Mouse (Mus musculus) urinary bladder, postnatal 25 days (tissue): ENCODE results near the gene Pcolce2.

Experiments used
- DNase-seq: peaks from one replicate; pipeline ENCODE4 v3.0.0; 2022; ENCODE audit warnings: low spot score

Gene Pcolce2

DNA sequence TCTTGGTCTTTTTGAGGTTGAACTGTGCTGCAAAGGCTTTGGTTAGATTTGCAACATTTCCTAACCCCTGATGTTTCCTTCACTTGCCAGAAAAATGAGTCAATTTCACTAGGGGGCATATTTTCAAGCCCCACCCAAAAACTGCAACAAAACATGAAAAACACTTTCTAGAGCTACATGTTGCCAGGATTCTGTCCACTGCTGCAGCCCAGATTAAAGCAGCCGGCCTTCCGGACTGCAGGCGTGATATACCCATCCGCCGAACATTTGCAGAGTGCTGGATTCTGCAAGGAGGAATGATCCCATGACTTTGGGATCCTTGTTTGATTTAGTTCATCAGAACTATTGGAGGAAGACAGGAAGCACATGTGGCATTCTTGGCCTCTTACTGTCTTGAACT lies 17.0 kb downstream of the Pcolce2 start:
- no peak for DNase-seq

DNA sequence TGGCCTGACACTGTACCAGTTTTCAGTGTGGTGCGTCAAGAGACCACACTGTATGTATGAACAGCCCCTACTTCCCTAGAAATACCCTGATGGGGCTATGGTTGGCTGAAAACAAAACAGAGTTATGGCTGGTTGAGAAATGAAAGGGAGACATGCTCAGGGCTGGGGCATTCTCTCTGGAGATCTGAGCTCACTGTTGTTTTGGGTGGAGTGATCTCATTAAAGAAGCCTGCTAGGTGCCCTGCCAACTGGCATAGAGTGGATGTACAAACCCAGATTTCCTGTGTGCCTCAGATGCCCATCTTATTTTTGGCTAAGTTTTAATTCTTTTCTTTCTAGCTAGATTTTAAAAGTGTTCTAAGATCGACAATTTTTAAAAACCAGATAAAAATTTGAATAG lies 20.5 kb downstream of the Pcolce2 start:
- no peak for DNase-seq

DNA sequence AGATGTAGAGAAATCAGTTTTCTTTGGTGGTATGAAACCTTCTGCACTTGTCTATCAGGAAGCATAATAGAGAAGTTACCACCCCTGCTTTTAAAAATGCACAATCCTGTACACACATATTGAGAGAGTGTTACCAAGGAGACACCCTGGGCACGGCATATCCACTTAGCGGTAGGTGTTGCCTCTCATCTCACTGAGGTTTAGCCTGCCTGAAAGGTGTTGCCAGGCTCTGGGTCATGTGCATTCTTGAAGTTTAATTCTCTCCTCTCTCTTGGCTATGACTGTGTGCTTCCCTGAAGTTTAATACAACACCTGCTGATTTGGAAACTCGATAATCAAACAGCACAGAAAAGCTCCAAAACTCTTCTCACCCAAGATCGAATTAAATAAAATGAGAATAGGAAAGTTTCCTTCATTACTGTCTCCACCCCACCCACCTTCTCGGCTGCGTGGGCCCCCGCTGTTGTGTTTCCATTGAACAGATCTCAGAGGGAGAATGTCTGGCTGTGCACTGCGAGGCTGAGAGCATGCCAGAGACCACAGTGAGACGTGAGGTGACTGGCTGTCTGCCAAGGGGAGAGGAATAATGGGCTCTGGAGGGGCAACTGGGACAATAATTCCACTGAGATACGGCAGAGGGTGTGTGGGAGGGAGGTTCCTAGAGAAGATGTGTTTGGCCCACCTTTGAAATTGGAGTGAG lies 27.0 kb downstream of the Pcolce2 start:
- no peak for DNase-seq

DNA sequence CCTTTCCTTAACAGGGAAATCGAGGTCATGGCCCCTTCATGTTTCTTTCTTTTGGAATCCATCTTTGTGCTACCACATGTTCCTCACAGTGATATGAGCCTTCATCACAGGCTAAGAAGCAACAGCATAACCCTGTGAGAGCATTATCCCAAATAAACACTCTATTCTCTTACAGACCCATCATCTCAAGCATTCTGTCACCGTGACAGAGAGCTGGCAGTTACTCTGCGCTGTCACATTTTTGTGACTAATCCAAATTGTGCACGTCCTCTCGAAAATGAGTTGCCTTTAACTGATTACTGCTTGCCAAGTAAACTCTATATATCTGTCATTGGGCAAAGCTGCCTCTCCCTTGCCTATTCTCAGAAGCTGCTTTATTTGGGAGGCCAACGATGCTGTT lies 28.4 kb downstream of the Pcolce2 start:
- no peak for DNase-seq

DNA sequence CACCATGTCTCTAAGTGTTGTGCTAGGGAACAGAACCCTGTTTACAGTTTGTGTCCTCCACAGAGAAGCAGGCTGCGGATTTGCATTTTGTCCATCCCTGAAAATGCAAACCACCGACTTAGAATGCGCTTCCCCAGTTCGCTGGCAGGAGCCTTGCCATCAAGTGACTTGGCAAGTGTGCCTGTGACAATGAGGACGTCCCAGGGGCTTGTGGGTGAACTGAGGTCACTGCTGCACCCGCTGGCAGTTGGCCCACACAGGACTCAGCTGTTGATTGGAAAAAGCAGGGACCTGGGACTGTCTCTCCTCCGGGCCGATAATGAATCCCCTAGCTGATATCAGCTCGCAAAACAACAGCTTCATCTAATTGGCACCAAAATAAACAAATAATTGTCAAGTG lies 30.4 kb downstream of the Pcolce2 start:
- DNase-seq, result no peak

DNA sequence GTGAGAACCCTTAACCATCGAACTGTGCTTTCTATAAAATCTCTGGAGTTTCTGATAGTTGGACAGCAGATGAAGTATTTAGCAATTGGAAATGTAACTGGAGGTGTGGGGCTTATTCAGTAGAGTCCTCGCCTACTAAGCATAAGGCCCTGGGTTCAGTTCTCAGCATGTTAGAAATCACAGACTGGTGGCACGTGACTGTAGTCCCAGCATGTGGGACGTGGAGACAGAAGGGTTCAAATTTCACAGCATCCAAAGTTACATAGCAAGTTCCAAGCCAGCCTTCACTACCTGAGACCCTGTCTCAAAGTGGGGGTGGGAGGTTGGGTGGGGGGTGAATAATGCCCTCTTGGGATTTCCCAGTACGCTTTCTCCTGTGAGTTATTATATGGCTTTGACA lies 30.9 kb downstream of the Pcolce2 start:
- no peak for DNase-seq

DNA sequence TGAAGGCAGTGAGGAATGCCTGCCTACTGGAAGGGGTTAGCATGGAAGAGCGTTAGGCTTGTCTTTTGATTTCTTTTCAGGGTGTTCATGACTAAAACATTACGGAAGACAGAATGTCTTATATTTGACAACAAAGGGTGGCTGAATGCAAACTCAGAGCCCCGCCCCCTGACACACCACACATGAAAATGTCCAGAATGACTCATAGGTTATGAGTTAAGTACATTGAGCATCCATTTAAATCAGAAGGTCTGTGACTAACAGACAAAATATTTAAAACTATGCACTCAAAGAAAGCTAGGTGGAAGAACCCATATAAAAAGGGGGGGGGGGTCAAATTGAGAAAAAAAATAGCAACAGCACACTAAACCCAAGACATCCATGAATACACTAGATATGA lies 34.9 kb downstream of the Pcolce2 start:
- DNase-seq, result no peak

DNA sequence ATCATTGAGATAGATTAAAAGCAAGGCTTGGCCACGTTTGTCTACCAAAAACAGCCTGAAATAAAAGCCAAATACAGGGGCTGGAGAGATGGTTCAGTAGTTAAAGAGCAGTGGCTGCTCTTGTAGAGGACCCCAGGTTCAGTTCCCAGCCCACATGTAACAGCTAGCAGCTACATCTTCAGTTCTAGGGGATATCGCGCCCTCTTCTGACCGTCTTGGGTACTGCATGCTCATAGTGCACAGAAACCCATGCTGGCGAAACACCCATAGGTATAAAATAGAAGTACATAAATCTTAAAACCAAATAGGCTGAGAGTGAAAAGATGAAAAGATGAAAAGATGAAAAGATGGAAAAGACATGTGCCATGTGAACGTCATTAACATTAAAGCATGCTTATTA lies 35.4 kb downstream of the Pcolce2 start:
- no peak for DNase-seq

DNA sequence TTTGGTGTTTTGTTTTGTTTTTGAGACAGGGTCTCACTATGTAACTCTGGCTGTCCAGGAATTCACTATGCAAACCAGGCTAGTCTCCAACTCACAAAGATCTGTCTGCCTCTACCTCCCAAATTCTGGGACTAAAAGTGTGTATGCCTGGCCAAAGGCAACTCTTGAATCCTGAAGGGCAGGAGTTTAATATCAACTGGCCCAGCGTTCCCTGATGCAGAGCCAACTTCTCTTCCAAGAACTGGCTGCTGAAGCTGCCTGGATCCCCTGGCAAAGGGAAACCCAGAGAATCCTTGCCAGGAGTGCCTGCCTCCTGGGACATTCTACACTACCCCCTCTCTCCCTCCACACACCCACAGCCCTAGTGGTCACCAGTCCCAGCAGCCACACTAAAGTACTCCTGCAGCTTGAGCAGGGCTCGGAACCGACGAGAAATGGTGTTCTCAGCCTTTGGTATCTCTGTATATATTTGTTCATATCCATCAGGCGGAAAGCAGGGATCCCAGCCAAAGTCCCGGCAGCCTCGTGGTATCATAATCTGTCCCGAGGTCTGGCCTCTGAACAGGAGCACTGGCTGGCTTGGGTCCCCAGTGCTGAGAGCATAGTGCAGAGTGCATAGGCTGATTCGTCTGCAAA lies 37.8 kb downstream of the Pcolce2 start:
- peak; percentile 21 for DNase-seq

DNA sequence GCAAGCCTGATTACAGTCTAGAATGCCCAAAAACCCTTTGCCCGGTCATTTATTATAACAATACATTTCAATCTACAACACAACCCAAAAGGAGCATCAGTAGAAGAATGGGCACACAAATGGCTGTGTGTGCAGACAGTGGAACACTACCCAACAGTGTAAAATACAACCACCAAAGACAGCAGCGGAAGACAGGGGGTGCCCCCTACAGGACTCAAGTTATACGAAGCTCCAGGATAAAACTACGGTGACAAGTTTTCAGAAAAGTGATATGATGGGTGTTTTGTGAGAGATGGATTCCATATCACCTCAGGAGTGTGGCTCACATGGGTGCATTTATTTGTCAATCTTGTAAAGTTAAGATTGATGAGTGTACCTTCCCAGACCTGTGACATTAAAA lies 38.6 kb downstream of the Pcolce2 start:
- DNase-seq, result no peak

DNA sequence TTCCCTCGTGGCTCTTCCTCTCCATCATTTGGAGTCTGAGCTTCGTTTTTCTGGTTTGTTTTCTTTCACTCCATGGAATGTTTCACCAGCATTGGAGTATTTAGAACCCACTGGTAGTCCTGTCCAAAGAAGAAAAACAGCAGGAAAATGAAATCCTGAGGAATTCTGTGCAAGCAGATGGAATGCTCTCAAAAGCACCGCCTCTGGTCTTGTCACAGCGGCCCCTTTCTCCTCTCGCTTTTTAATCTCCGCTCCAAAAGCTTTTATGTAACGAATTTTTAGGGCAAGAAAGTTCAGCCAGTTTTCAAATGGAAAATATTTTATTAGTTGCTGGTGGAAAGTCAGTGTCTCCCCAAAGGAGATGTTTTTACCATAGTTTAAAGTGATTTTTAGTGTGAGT lies 42.6 kb downstream of the Pcolce2 start:
- no peak for DNase-seq

DNA sequence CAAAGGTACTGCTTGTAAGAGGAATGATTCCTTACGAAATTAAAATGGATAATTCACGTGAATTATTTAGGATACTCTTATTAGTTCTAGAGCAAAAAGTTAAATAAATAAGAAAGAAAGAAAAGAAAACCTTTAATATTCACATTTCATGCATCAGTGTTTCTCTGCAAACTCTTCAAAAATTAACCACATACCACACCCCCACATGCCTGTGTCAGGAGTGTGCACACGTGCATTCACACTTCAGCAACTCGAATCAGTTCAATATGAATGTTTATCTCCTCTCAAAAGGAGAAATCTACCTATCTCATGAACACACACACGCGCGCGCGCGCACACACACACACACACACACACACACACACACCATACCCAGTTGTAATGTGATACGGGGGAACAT lies 43.3 kb downstream of the Pcolce2 start:
- no peak for DNase-seq

DNA sequence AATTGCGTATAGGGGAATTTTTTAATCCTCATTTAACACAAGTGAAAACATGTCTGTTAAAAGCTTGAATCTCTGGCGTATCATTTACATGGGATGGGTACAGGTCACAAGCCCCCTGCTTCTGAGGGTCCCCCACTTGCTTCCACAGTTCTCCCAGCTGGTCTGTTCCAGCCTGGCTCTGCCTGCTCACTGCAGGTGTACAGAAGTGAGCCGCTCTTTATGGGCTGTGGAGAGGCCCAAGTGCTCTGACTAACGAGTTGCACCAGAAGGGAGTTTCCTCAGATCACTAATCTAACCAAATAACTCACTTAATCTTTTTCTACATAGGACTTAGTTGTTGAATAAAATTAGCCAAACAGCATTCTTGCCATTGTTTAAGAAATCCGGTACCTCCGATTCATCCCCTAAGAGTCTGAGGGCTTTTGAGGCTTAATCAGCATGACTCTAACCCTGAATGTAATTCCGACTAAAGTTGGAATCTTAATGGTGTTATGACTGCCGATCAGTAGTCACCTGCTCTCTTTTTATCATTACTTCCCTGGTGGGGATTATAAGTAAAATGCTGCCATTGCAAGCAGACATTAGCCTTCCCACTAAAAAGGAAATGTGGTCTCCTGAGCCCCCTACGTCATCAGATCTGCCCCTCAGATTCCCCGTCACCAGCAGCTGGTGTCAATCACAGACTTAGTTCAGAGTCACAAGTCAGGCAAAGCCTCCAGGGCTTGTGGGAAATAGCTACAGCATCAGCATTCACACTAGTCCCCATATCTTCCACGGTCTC lies 48.4 kb downstream of the Pcolce2 start:
- no peak for DNase-seq

DNA sequence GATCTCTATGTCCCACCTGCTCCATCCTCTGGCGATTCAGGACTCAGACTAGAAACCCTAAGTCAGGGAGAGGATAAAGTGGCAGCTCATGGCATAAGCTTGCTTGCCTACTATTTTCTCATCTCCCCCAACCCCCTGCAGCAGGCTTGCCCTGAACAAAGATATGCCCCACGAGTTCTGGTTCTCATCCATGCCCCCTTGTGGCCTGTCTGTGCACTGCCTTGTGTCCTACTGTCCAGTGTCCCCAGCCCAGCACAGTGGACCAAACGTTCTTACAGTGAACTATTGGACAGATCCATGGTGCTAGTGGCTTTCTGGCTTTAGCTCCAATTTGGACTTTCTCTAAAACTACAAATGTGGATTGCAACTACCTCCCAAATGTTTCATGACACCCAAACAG lies 50.7 kb downstream of the Pcolce2 start:
- peak; percentile 19 for DNase-seq

DNA sequence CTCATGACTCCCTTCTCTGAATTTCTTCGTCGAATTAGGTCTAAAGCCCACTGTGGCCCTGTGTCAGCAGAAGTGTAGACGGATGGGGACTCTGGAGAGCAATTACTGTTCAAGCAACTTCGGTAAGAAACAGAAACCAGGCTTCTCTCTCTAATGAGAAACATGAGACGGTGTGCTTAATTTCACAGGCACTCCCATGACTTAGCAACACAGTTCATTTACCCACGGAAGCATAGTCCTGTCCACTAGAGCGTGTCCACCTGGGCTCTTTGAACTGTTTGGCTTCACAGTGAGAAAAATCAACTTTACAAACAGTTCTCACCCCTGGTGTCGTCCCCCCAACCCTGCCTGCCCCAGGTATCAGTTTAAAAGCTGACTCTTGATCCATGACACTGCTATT lies 55.4 kb downstream of the Pcolce2 start:
- DNase-seq, result no peak

DNA sequence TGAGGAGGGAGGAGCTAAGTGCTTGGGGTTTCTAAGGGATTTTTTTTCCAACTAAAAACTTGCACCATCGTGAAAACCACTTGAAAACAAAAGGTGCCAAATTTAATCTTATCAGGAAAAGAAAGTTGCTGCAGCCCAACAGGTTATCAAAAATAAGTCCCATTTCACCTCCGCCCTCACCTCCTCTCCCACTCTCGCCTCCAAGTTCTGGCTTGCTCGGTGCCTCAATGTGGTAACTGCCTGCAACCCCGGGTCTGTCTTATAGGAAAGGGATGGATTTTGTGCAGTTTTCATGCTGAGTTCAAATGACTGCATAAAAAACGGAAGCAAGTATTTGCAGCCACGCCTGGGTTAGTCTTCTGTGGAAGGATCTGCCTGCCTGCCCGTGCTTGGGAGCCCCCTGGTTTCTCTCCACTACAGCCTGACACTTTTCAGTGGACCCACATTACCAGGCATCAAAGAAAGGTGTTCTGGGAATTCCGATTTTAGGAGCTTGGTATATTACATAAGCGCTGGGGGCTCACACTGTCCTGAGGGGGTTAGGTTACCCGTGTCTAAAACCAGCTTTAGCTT lies 56.2 kb downstream of the Pcolce2 start:
- DNase-seq, result no peak

DNA sequence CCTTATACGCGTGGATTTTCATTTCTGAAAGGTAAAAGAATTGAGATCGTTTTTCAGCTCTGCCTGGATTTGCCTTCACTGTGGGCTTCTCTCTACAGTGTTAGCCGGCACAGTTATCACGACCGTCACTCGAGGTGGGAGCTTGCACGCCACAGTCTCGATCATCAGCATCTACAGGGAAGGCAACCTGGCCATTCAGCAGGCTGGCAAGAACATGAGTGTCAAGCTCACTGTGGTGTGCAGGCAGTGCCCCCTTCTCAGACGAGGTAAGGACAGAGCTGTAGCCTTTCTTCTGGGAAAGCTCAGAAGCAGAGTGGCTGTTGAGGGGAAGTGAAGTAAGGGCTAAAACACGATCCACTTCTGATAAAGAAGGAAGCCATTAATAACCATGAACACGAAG lies 57.1 kb downstream of the Pcolce2 start:
- no peak for DNase-seq

DNA sequence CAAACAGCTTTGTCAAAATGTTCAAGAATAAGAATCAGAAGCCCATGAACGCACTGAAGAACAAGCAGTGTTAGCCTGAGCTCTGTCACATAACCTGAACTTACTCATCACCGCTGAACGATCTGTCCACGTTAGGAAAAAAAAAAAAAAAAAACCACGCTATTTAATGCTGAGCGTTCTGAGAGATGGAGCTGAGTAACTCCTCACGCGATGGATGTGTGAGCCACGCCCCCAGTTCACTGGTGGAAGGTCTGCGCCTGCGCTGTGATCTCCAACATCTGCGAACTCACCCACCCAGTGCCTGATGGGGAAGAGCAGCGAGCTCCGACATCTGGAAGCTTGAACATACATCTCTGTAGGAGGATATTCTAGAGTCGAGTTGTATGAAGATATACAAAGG lies 57.6 kb downstream of the Pcolce2 start:
- DNase-seq, result no peak

DNA sequence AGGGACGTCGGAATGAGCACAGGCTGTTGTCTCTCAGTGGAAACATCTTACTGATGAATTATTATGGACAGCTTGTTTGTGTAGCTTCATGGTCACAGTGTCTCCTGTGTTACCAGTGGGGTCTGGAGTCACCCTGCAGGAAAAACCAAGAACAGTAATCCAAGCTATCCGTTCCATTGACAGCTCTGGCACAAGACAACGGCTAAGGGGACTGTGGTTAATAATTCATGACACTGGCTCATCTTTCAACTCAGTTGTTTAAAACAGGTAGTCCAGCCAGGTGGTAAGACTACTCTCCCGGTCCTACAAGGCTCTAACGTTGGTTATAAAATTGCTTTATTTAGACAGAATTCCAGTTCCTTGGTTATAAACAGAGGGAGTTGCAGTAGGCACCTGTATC lies 59.2 kb downstream of the Pcolce2 start:
- no peak for DNase-seq

DNA sequence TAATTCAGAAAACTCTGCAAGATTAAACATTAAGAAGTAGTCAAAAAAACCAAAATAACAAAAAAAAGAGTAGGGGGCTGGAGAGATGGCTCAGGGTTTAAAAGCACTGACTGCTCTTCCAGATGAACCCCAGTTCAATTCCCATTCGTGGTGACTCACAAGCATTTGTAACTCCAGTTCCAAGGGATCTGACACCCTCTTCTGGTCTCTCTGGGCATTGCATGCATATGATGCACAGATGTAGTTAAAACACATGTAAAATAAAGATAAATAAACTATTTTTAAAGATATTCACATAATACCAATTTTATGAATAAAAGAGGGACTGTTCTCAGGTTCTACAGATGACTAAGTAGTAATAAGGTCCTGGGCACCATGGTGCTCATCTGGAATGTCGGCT lies 60.4 kb downstream of the Pcolce2 start:
- DNase-seq, result peak; percentile 13

DNA sequence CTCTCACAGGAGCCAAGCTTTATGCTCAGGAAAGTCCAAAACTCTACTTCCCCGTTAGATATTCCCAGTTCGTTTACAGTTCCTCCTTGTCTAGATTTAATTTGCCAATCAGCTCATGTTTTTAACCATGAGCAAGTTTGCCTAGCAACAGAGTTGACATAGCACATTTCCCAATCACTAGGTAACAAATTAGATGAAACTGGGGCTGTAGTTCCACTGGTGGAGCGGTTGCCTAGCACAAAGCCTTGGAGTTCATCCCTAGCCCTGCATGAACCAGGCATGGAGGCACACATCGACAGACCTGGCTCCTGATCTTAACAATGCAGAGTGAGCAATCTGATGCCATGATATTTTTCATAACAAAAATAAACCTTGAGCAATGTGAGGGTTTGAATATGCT lies 61.9 kb downstream of the Pcolce2 start:
- DNase-seq, result no peak

DNA sequence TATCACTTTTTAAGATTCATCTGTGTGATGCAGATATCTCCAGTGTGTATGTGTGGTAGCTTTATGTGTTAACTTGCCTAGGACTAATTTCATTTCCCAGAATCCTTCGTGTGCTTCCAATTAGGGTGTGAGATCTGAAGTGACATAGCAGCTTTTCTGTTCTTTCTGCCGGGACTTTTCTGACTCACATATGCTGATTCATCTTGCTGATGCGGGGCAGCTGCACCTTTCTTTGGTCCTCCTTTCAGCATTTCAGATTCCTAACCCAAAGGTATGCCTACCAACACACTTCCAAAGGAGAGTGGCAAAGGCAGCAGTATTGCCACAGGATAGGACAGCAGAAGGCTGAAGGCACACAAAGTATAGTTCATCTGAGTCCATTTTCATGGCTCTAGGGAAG lies 66.7 kb downstream of the Pcolce2 start:
- no peak for DNase-seq

DNA sequence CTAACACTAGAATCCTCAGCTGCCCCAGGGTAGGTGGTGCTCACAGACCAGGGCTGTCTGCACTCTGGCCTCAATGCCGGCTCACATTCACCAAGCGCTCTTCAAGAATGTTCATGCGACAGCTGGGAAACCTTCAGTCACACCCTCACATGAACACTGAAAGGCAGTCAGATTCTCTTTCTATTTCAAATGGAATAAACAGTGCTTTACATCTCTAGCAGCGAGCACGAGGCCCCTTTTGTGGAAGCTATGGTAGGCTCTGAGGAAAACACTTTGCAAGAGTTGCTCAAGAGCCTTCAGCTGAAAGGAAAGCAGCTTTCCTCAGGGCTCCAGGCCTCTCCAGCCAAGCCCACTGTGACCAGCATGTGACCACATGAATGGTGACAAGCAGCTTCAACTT lies 68.0 kb downstream of the Pcolce2 start:
- no peak for DNase-seq
